In the genomic region with DNA sequence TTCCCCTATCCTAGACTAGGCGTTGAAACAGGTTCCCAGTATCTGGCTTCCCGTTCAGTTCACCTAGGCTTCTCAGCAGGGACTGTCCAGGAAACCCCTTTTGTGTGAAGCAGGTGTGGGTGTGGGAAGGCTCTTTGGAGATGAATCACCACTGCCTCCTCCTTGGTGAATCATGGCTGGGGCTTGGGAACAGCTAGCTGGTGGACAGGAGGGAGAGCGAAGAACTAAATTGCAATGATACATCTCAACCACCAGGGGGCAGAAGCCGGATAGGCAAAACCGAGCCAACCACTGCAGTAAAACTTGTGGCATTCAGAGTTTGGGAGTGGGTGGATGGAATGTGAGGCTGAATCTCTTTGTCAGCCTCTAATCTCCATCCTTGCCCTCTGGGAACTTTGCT, we compare ENCODE assay signal across 8 mouse cellular contexts. TPM values are rescaled to one million over a fixed set of nuclear protein-coding genes. Genes with fewer than 3 reads are reported as not detected.
A peak's percentile ranks its signal among the peaks of the same experiment; 100 is the strongest.
DNase-seq lines count a peak whose midpoint lies in the region; ATAC-seq and TF ChIP-seq lines count a peak whose summit lies in the region.

No protein-coding gene starts in this region.

- TF ChIP-seq CTCF in C2C12 (IDR thresholded peaks at IDR 0.05; ENCODE audit: control insufficient read depth, insufficient read depth, insufficient read length): peak; percentile 65
- TF ChIP-seq CTCF in lung, embryonic 14.5 days (IDR thresholded peaks at IDR 0.05; ENCODE audit: low read depth): peak; percentile 93

- peaks cover 39% of the 10 kb centered on the region for H3K4me1 ChIP-seq in embryonic facial prominence, embryonic 15.5 days
- 0 out of 2 replicates have a peak, but pooled peaks cover 4% of the 10 kb centered on the region for H3K4me1 ChIP-seq in lung, embryonic 14.5 days (ENCODE audit: insufficient read depth)

- H3K79me3 ChIP-seq in C2C12 (ENCODE audit: low read depth): no peaks in the 10 kb centered on the region

- H3K27me3 ChIP-seq in C2C12 (ENCODE audit: control insufficient read depth, insufficient read depth, insufficient read length): no peaks in the 10 kb centered on the region
- no peaks in the 10 kb centered on the region for H3K27me3 ChIP-seq in embryonic facial prominence, embryonic 15.5 days
- H3K27me3 ChIP-seq in lung, embryonic 14.5 days (ENCODE audit: insufficient read depth, low read length): no peaks in the 10 kb centered on the region

- H3K36me3 ChIP-seq in C2C12 (ENCODE audit: control insufficient read depth, insufficient read depth): no peaks in the 10 kb centered on the region
- H3K36me3 ChIP-seq in embryonic facial prominence, embryonic 15.5 days: no peaks in the 10 kb centered on the region
- no peaks in the 10 kb centered on the region for H3K36me3 ChIP-seq in lung, embryonic 14.5 days (ENCODE audit: insufficient read depth)

- intact Hi-C loops in heart, postnatal 14 days (cut with DNase I): loop anchor here (2.0 to 5.0 kb wide), 2 partner anchors 61 to 67 kb away; a partner anchor contains a TSS

- H3ac ChIP-seq in C2C12 (ENCODE audit: control insufficient read depth, insufficient read length, low read depth): no peak overlapping the region

- H3K4me2 ChIP-seq in embryonic facial prominence, embryonic 15.5 days (replicated peaks): no peak overlapping the region
- H3K4me2 ChIP-seq in lung, embryonic 14.5 days: no peak overlapping the region

- H3K9ac ChIP-seq in embryonic facial prominence, embryonic 15.5 days: no peak overlapping the region
- H3K9ac ChIP-seq in lung, embryonic 14.5 days: no peak overlapping the region

- H3K9me3 ChIP-seq in embryonic facial prominence, embryonic 15.5 days (replicated peaks): no peaks in the 10 kb centered on the region
- H3K9me3 ChIP-seq in lung, embryonic 14.5 days (ENCODE audit: low read depth, low read length): no peaks in the 10 kb centered on the region

- DNase-seq in adrenal gland, adult 2 months: peak; percentile 80
- peak; percentile 68 to 77 for DNase-seq in heart, postnatal 14 days
- DNase-seq in layer of hippocampus, adult 18-20 months (ENCODE audit: low spot score in 2 of 2): peak; percentile 66 to 70
- peak; percentile 86 for DNase-seq in lung, embryonic 14.5 days
- DNase-seq in ovary, postnatal 14 days (ENCODE audit: low spot score): peak; percentile 61
- peak; percentile 78 for DNase-seq in thymus, postnatal 0 days (ENCODE audit: low spot score)

- 26% methylated on average over 5 of the region's 5 CpGs for WGBS in embryonic facial prominence, embryonic 15.5 days
- WGBS in lung, embryonic 14.5 days: 30% methylated on average over 5 of the region's 5 CpGs

- no peak overlapping the region for H3K4me3 ChIP-seq in C2C12 (ENCODE audit: insufficient read depth, poor library complexity, severe bottlenecking)
- H3K4me3 ChIP-seq in embryonic facial prominence, embryonic 15.5 days (replicated peaks): no peak overlapping the region
- no peak overlapping the region for H3K4me3 ChIP-seq in lung, embryonic 14.5 days (ENCODE audit: low read depth, low read length)

- H3K27ac ChIP-seq in embryonic facial prominence, embryonic 15.5 days (replicated peaks): peak overlapping the region; percentile 86
- no peak overlapping the region for H3K27ac ChIP-seq in lung, embryonic 14.5 days (ENCODE audit: low read depth)

- no peaks in the 10 kb centered on the region for H3K79me2 ChIP-seq in C2C12 (ENCODE audit: control insufficient read depth, insufficient read depth)

- no peak for ATAC-seq in embryonic facial prominence, embryonic 15.5 days (ENCODE audit: insufficient number of reproducible peaks, low FRiP score, low TSS enrichment, low read depth)
- peak; percentile 67 for ATAC-seq in lung, embryonic 14.5 days (ENCODE audit: insufficient read depth)

TF ChIP-seq in C2C12, 6 proteins besides CTCF, POLR2A, EP300 and RAD21:
- TF ChIP-seq MYOG (IDR thresholded peaks at IDR 0.05; ENCODE audit: control insufficient read depth, extremely low read depth, insufficient read length): no peak
- TF ChIP-seq MAX (IDR thresholded peaks at IDR 0.05): peak; percentile 71
- TF ChIP-seq MYOD1 (IDR thresholded peaks at IDR 0.05; ENCODE audit: control insufficient read depth, insufficient read length, low read depth): peak; percentile 68
- TF ChIP-seq FOSL1 (IDR thresholded peaks at IDR 0.05; ENCODE audit: insufficient read depth, low read length, poor library complexity, severe bottlenecking): peak; percentile 67
- no peak for TF ChIP-seq CEBPB (IDR thresholded peaks at IDR 0.05; ENCODE audit: low read depth)
- no peak for TF ChIP-seq USF1 (IDR thresholded peaks at IDR 0.05; ENCODE audit: low read depth)

RNA-seq across cellular contexts. Expression of a gene that starts 4.5 kb away (rescaled TPM):
- polyA plus RNA-seq in C2C12 (2012; fragmentation: generic; extraction: Trizol): not detected
- not detected for total RNA-seq in adrenal gland, adult 2 months (2021)
- not detected in 2 replicates for polyA plus RNA-seq in adrenal gland, adult 2 months (2012; rRNA removed)
- not detected in 2 replicates for polyA plus RNA-seq in embryonic facial prominence, embryonic 15.5 days (2015; fragmentation: Nextera tagmentation; extraction: Ambion mirVana)
- total RNA-seq in heart, postnatal 14 days (2021): not detected
- not detected for total RNA-seq in layer of hippocampus, adult 18-20 months (2021)
- polyA plus RNA-seq in lung, embryonic 14.5 days (2014; fragmentation: Nextera tagmentation; extraction: Ambion mirVana): not detected in 2 replicates
- polyA plus RNA-seq in thymus, postnatal 0 days (2015; fragmentation: Nextera tagmentation; extraction: Ambion mirVana): 1.2 and 1.5 TPM in 2 replicates

RNA-seq across cellular contexts. Expression of a gene that starts 16.1 kb away (rescaled TPM):
- 1.5 TPM for polyA plus RNA-seq in C2C12 (2012; fragmentation: generic; extraction: Trizol)
- total RNA-seq in adrenal gland, adult 2 months (2021): not detected
- polyA plus RNA-seq in adrenal gland, adult 2 months (2012; rRNA removed): not detected in 2 replicates
- not detected in 2 replicates for polyA plus RNA-seq in embryonic facial prominence, embryonic 15.5 days (2015; fragmentation: Nextera tagmentation; extraction: Ambion mirVana)
- total RNA-seq in heart, postnatal 14 days (2021): not detected
- 1 to 10 TPM in 1 of 2 experiments, not detected in 1; 1.4 TPM for total RNA-seq in layer of hippocampus, adult 18-20 months (2021)
- not detected in 2 replicates for polyA plus RNA-seq in lung, embryonic 14.5 days (2014; fragmentation: Nextera tagmentation; extraction: Ambion mirVana)
- polyA plus RNA-seq in thymus, postnatal 0 days (2015; fragmentation: Nextera tagmentation; extraction: Ambion mirVana): not detected in 2 replicates

RNA-seq across cellular contexts. Expression of a gene that starts 18.0 kb away (rescaled TPM):
- polyA plus RNA-seq in C2C12 (2012; fragmentation: generic; extraction: Trizol): 11,980 TPM
- total RNA-seq in adrenal gland, adult 2 months (2021): 10 to 100 TPM in 1 of 2 experiments, 1 to 10 TPM in 1; 3.1 to 20.7 TPM
- 0.88 and 1.0 TPM in 2 replicates for polyA plus RNA-seq in adrenal gland, adult 2 months (2012; rRNA removed)
- polyA plus RNA-seq in embryonic facial prominence, embryonic 15.5 days (2015; fragmentation: Nextera tagmentation; extraction: Ambion mirVana): 24.9 and 31.5 TPM in 2 replicates
- total RNA-seq in heart, postnatal 14 days (2021): 10 to 100 TPM; 12.2 to 14.3 TPM
- 1 to 10 TPM; 2.9 to 5.3 TPM for total RNA-seq in layer of hippocampus, adult 18-20 months (2021)
- polyA plus RNA-seq in lung, embryonic 14.5 days (2014; fragmentation: Nextera tagmentation; extraction: Ambion mirVana): 3.1 and 3.7 TPM in 2 replicates
- 88.5 and 88.9 TPM in 2 replicates for polyA plus RNA-seq in thymus, postnatal 0 days (2015; fragmentation: Nextera tagmentation; extraction: Ambion mirVana)

RNA-seq across cellular contexts. Expression of a gene that starts 22.7 kb away (rescaled TPM):
- 0.43 TPM for polyA plus RNA-seq in C2C12 (2012; fragmentation: generic; extraction: Trizol)
- not detected for total RNA-seq in adrenal gland, adult 2 months (2021)
- polyA plus RNA-seq in adrenal gland, adult 2 months (2012; rRNA removed): not detected in 2 replicates
- polyA plus RNA-seq in embryonic facial prominence, embryonic 15.5 days (2015; fragmentation: Nextera tagmentation; extraction: Ambion mirVana): 2.8 and 3.1 TPM in 2 replicates
- total RNA-seq in heart, postnatal 14 days (2021): not detected
- 1 to 10 TPM in 1 of 2 experiments, not detected in 1; 1.5 TPM for total RNA-seq in layer of hippocampus, adult 18-20 months (2021)
- not detected in 2 replicates for polyA plus RNA-seq in lung, embryonic 14.5 days (2014; fragmentation: Nextera tagmentation; extraction: Ambion mirVana)
- polyA plus RNA-seq in thymus, postnatal 0 days (2015; fragmentation: Nextera tagmentation; extraction: Ambion mirVana): 0.51 and 1.2 TPM in 2 replicates

RNA-seq across cellular contexts. Expression of a gene that starts 25.2 kb away (rescaled TPM):
- 22.0 TPM for polyA plus RNA-seq in C2C12 (2012; fragmentation: generic; extraction: Trizol)
- total RNA-seq in adrenal gland, adult 2 months (2021): under 1 TPM in 1 of 2 experiments, not detected in 1; 0.66 TPM
- polyA plus RNA-seq in adrenal gland, adult 2 months (2012; rRNA removed): 0.46 TPM in 1 of 2 replicates, not detected in the other
- 35.0 and 74.2 TPM in 2 replicates for polyA plus RNA-seq in embryonic facial prominence, embryonic 15.5 days (2015; fragmentation: Nextera tagmentation; extraction: Ambion mirVana)
- not detected for total RNA-seq in heart, postnatal 14 days (2021)
- total RNA-seq in layer of hippocampus, adult 18-20 months (2021): under 1 TPM in 1 of 2 experiments, not detected in 1; 0.41 TPM
- 0.12 and 0.49 TPM in 2 replicates for polyA plus RNA-seq in lung, embryonic 14.5 days (2014; fragmentation: Nextera tagmentation; extraction: Ambion mirVana)
- polyA plus RNA-seq in thymus, postnatal 0 days (2015; fragmentation: Nextera tagmentation; extraction: Ambion mirVana): 9.9 and 11.5 TPM in 2 replicates

Comparison
In these comparisons a context has a peak if more than half of its experiments do, and no peak if none do; other contexts are left out.
1. RNA of a gene that starts 18.0 kb away (polyA plus RNA-seq): 11,980 TPM in C2C12 (single experiment); 88.5 to 88.9 TPM in thymus, postnatal 0 days, 24.9 to 31.5 TPM in embryonic facial prominence, embryonic 15.5 days, 3.1 to 3.7 TPM in lung, embryonic 14.5 days and 0.88 to 1.0 TPM in adrenal gland, adult 2 months; every median in the first group is over 100 times any median in the second.
2. Peak in every context shown above with its lines, with median percentiles within 50 percentile points of each other: DNase-seq.